In the genomic region with DNA sequence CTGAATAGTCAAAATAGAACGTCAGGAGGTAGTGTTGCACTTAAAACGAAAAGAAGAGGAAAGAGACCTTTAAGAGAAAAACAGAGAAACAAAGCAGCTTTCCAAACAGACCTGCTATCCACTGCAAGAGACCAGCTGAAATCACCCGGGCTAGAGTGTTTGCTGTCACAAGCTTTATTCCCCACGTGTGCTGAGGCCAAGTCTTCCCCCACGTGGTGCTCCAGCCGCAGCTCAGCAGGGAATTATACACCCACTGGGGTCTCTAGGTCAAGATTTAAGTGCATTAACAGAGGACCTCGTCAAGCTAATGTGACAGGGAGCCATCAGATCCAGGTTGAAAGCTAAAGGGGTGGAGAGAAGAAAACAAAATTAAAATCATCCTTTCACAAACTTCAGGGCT, we compare ENCODE assay signal across 17 mouse cellular contexts. TPM values are rescaled to one million over a fixed set of nuclear protein-coding genes. Genes with fewer than 3 reads are reported as not detected.
DNase-seq lines count a peak whose midpoint lies in the region; ATAC-seq lines count a peak whose summit lies in the region.
"Had no signal": no experiment of that assay in that cellular context is flagged by ENCODE, and none has a peak within 500 bp of the region (broad histone marks: within the 10 kb centered on the region; RNA-seq: fewer than 3 reads in every experiment).

No protein-coding gene starts in this region.

- H3K4me3 ChIP-seq in kidney, embryonic 14.5 days (ENCODE audit: low read length) = no peak overlapping the region
- H3K4me3 ChIP-seq: hindbrain, embryonic 10.5 days; lung, embryonic 15.5 days; midbrain, embryonic 12.5 days; neural tube, embryonic 12.5 days had no signal

- peak; percentile 77; the same call in 1 of the 2 replicates for ATAC-seq in kidney, embryonic 14.5 days (ENCODE audit: low FRiP score, low TSS enrichment)

- H3K4me1 ChIP-seq in kidney, embryonic 14.5 days (ENCODE audit: control insufficient read depth, insufficient read depth, low read length) = peaks cover 9% of the 10 kb centered on the region
- H3K4me1 ChIP-seq: midbrain, embryonic 12.5 days; neural tube, embryonic 12.5 days had no signal

- WGBS in kidney, embryonic 14.5 days = 12% methylated on average over 7 of the region's 7 CpGs

- H3K4me2 ChIP-seq in kidney, embryonic 14.5 days (replicated peaks; ENCODE audit: low read depth, low read length) = no peak overlapping the region
- H3K4me2 ChIP-seq: lung, embryonic 15.5 days; midbrain, embryonic 12.5 days; neural tube, embryonic 12.5 days had no signal

- no peaks in the 10 kb centered on the region for H3K9me3 ChIP-seq in kidney, embryonic 14.5 days (ENCODE audit: control insufficient read depth, low read length)
- H3K9me3 ChIP-seq: hindbrain, embryonic 10.5 days; lung, embryonic 15.5 days; midbrain, embryonic 12.5 days; neural tube, embryonic 12.5 days had no signal

- intact Hi-C loops in heart, postnatal 10 days (cut with DNase I) = no loop called here

- H3K36me3 ChIP-seq in kidney, embryonic 14.5 days (ENCODE audit: control insufficient read depth, insufficient read depth, low read length) = no peaks in the 10 kb centered on the region
- H3K36me3 ChIP-seq: hindbrain, embryonic 10.5 days; lung, embryonic 15.5 days; midbrain, embryonic 12.5 days; neural tube, embryonic 12.5 days had no signal

- H3K27me3 ChIP-seq in kidney, embryonic 14.5 days (ENCODE audit: control insufficient read depth, insufficient read depth, low read length) = no peaks in the 10 kb centered on the region
- H3K27me3 ChIP-seq: lung, embryonic 15.5 days; midbrain, embryonic 12.5 days; neural tube, embryonic 12.5 days had no signal

- H3K27ac ChIP-seq in kidney, embryonic 14.5 days (ENCODE audit: low read depth, low read length) = no peak overlapping the region
- H3K27ac ChIP-seq: hindbrain, embryonic 10.5 days; liver, embryonic 14.5 days; lung, embryonic 15.5 days; midbrain, embryonic 12.5 days; neural tube, embryonic 12.5 days had no signal

- no peak overlapping the region for H3K9ac ChIP-seq in kidney, embryonic 14.5 days (ENCODE audit: low read depth, low read length)
- H3K9ac ChIP-seq: liver, embryonic 14.5 days; lung, embryonic 15.5 days; midbrain, embryonic 12.5 days; neural tube, embryonic 12.5 days had no signal

- peak; percentile 89 for DNase-seq in heart, adult 11 months
- no peak for DNase-seq in heart, adult 8-10 months (ENCODE audit: low spot score)
- no peak for DNase-seq in kidney, adult 9 months
- DNase-seq in embryo, embryonic 11 days = peak; percentile 23
- DNase-seq in heart, postnatal 10 days = peak; percentile 36 to 37
- no peak for DNase-seq in cerebellum, adult 11 months
- DNase-seq: adrenal gland, postnatal 14 days; cerebellum, postnatal 10 days; kidney, adult 18-20 months; lung, postnatal 4 days; thymus, postnatal 36 days had no signal

RNA-seq across cellular contexts. Expression of gene Akap13, which starts 24.3 kb away (rescaled TPM):
- 10 to 100 TPM; 70.2 to 79.8 (median 75.9) TPM for total RNA-seq in heart, adult 8-10 months (2022)
- 45.0 and 69.8 TPM in 2 replicates for polyA plus RNA-seq in kidney, embryonic 14.5 days (2014; fragmentation: Nextera tagmentation; extraction: Ambion mirVana)
- 10 to 100 TPM; 94.0 to 95.4 TPM for total RNA-seq in heart, postnatal 10 days (2021)

Comparison
In these comparisons a context has a peak if more than half of its experiments do, and no peak if none do; other contexts are left out.
1. DNase-seq: peak in heart, adult 11 months (single experiment), embryo, embryonic 11 days (single experiment) and heart, postnatal 10 days (2 of 2); none in heart, adult 8-10 months (single experiment), kidney, adult 9 months (single experiment) and cerebellum, adult 11 months (single experiment).